Mouse (Mus musculus) kidney, postnatal 25 days (tissue): Measurements from ENCODE around the gene Ifngr1.

Experiments
- DNase-seq, 2 experiments: peaks; one replicate each; pipeline ENCODE4 v3.0.0; 2021; ENCODE audit warnings: mixed read lengths in 2 of 2

Ifngr1 gene

GRCm38 (mm10) chr10:19591641-19592441 lies at the start of gene Ifngr1:
Ifngr1 (plus strand) TSS chr10:19591949.
- peak; percentile 100 for DNase-seq

GRCm38 (mm10) chr10:19546825-19547224 lies 44.9 kb upstream of the Ifngr1 start:
- DNase-seq: no peak

GRCm38 (mm10) chr10:19548016-19548415 lies 43.7 kb upstream of the Ifngr1 start:
- DNase-seq: no peak

GRCm38 (mm10) chr10:19548491-19548890 lies 43.3 kb upstream of the Ifngr1 start:
- no peak for DNase-seq

GRCm38 (mm10) chr10:19551585-19551984 lies 40.2 kb upstream of the Ifngr1 start:
- DNase-seq: no peak

- no peak for DNase-seq
Observed at GRCm38 (mm10) chr10:19553857-19554256, 37.9 kb upstream of the Ifngr1 start.

GRCm38 (mm10) chr10:19557696-19558095 lies 34.1 kb upstream of the Ifngr1 start:
- DNase-seq: no peak

GRCm38 (mm10) chr10:19559565-19560165 lies 32.1 kb upstream of the Ifngr1 start:
- DNase-seq: no peak

- no peak for DNase-seq
Observed at GRCm38 (mm10) chr10:19562598-19562997, 29.2 kb upstream of the Ifngr1 start.

- DNase-seq: peak in 1 of 2 experiments; percentile 45
Observed at GRCm38 (mm10) chr10:19563443-19563861, 28.3 kb upstream of the Ifngr1 start.

- no peak for DNase-seq
Observed at GRCm38 (mm10) chr10:19567481-19567880, 24.3 kb upstream of the Ifngr1 start.

- DNase-seq: no peak
Observed at GRCm38 (mm10) chr10:19570288-19570687, 21.5 kb upstream of the Ifngr1 start.

GRCm38 (mm10) chr10:19570716-19571115 lies 21.0 kb upstream of the Ifngr1 start:
- no peak for DNase-seq

- DNase-seq: no peak
Observed at GRCm38 (mm10) chr10:19577571-19577970, 14.2 kb upstream of the Ifngr1 start.

- DNase-seq: no peak
Observed at GRCm38 (mm10) chr10:19578001-19578400, 13.7 kb upstream of the Ifngr1 start.

- DNase-seq: peak; percentile 62 to 64
Observed at GRCm38 (mm10) chr10:19578409-19578986, 13.3 kb upstream of the Ifngr1 start.

GRCm38 (mm10) chr10:19580660-19581059 lies 11.1 kb upstream of the Ifngr1 start:
- no peak for DNase-seq

- no peak for DNase-seq
Observed at GRCm38 (mm10) chr10:19581844-19582582, 9.7 kb upstream of the Ifngr1 start.

GRCm38 (mm10) chr10:19582806-19583430 lies 8.8 kb upstream of the Ifngr1 start:
- no peak for DNase-seq

- DNase-seq: no peak
Observed at GRCm38 (mm10) chr10:19584064-19584463, 7.7 kb upstream of the Ifngr1 start.

- no peak for DNase-seq
Observed at GRCm38 (mm10) chr10:19584846-19585245, 6.9 kb upstream of the Ifngr1 start.

GRCm38 (mm10) chr10:19585860-19586259 lies 5.9 kb upstream of the Ifngr1 start:
- DNase-seq: no peak

- no peak for DNase-seq
Observed at GRCm38 (mm10) chr10:19587281-19587680, 4.5 kb upstream of the Ifngr1 start.
